Mouse (Mus musculus) spleen, adult 12 weeks (tissue): ENCODE results near the gene Bms1.

ENCODE experiments used
- DNase-seq: peaks from one replicate; pipeline ENCODE4 v3.0.0; 2022; ENCODE audit warnings: low spot score

Bms1 gene

GRCm38 (mm10) chr6:118365781-118366180 is 53.5 kb downstream of the Bms1 start:
- DNase-seq: no peak

- no peak for DNase-seq
These were observed 68.9 kb downstream of the Bms1 start for GRCm38 (mm10) chr6:118350342-118350741.

- DNase-seq: no peak
These were observed 71.1 kb downstream of the Bms1 start for GRCm38 (mm10) chr6:118348186-118348585.

GRCm38 (mm10) chr6:118347291-118347690 is 72.0 kb downstream of the Bms1 start:
- DNase-seq: no peak

GRCm38 (mm10) chr6:118341861-118342485 is 77.3 kb downstream of the Bms1 start:
- DNase-seq: no peak

- DNase-seq: no peak
These were observed 81.6 kb downstream of the Bms1 start for GRCm38 (mm10) chr6:118337660-118338059.

GRCm38 (mm10) chr6:118336541-118337480 is 82.5 kb downstream of the Bms1 start:
- no peak for DNase-seq

GRCm38 (mm10) chr6:118335934-118336450 is 83.3 kb downstream of the Bms1 start:
- no peak for DNase-seq

GRCm38 (mm10) chr6:118333861-118334260 is 85.4 kb downstream of the Bms1 start:
- no peak for DNase-seq
